Mouse (Mus musculus): ENCODE data around the gene Cdh12. TPM values are rescaled to one million over a fixed set of nuclear protein-coding genes. Genes with fewer than 3 reads are reported as not detected.
A peak's percentile ranks its signal among the peaks of the same experiment; 100 is the strongest.

Cdh12 gene
- polyA plus RNA-seq (2014; fragmentation: Nextera tagmentation; extraction: Ambion mirVana) = 0.05 TPM in 1 of 2 replicates, not detected in the other

DNA sequence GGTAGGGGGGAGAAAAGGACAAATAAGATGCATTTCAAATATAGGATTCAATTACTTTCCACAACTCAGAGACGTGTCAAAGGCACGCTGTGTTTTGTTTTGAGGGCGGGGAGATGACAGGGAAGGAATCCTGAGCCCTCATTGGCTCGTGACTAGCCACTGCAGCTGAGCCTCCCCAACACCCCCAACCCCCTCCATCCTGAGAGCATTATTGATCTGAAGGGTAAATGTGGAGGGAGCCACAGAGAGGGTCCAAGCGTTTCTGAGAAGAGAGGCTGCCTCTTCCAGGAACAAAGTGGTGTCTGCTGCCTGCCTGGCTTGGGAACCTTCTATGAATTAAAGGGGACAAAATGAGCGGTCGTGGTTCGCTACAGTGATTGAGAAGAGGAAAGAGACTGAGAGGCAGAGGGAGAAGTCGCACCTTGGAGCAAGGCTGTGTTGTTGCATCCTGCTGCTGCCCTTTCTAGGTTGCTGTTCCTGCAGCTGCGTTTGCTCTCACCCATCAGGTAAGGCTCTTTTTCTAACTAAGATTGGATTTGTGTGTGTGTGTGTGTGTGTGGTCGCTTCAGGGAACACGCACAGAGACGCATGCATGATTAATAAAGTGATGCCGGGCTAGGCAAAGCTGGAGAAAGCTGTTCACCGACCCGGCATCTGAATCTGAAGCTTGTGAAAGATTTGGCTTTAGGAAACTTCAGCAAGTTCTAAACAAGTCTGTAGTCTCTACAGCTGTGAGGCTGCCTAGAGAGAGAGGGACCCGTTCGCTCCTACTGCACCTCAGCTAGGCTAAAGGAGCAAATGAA lies at the start of gene Cdh12:
Cdh12 (plus strand) TSS at position 405 of the 803 bp plus-strand sequence.
- Histone ChIP-seq H3K9ac (ENCODE audit: low read length) (peak within 1 kb of the TSS; percentile 3; the same call in 1 of the 2 replicates), H3K9me3 (ENCODE audit: control insufficient read depth, low read length) (no peaks in the 10 kb centered on the region), H3K27ac (replicated peaks in 1 of 2; ENCODE audit: control insufficient read depth in 1 of 2, insufficient read depth in 1 of 2, low read depth in 2 of 2, low read length in 2 of 2) (no peak within 1 kb of the TSS), H3K36me3 (ENCODE audit: control insufficient read depth, insufficient read depth, low read length) (no peaks in the 10 kb centered on the region), H3K4me3 (ENCODE audit: control insufficient read depth in 1 of 2, insufficient read depth in 1 of 2, low read depth in 1 of 2, low read length in 2 of 2) (peak within 1 kb of the TSS; percentile 28 to 34), H3K4me2 (ENCODE audit: low read length) (peak within 1 kb of the TSS; percentile 69), H3K4me1 (ENCODE audit: control insufficient read depth in 2 of 2, insufficient read depth in 2 of 2, low read length in 2 of 2) (no peaks in the 10 kb centered on the region), H3K27me3 (ENCODE audit: control insufficient read depth, insufficient read depth, low read length) (no peaks in the 10 kb centered on the region)
- WGBS = 11% methylated on average over 18 of the region's 18 CpGs
- ATAC-seq (ENCODE audit: insufficient number of reproducible peaks, insufficient read depth, low FRiP score, low read depth) = no peak

DNA sequence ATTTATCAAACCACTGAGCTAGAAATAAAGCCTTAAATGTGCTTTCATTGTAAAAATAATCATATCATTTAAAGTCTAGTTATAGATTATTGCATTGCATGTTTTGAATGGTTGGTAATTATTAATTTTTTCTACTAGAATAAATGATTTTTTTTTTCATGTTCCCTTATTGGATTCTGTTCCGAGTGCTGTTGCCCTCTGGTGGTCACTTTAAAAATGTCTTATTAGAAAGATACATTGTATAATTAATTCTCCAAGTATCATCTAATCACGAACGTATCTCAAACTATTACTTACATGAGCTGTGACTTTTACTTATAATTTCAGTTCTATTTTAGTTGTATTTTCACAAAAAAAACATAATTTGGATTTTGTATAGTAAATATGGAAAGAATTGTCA lies 45.5 kb upstream of the Cdh12 start:
- no peaks in the 10 kb centered on the region for H3K27me3 ChIP-seq (ENCODE audit: control insufficient read depth, insufficient read depth, low read length)
- H3K36me3 ChIP-seq (ENCODE audit: control insufficient read depth, insufficient read depth, low read length) = no peaks in the 10 kb centered on the region
- ATAC-seq (ENCODE audit: insufficient number of reproducible peaks, insufficient read depth, low FRiP score, low read depth) = no peak
- no peaks in the 10 kb centered on the region for H3K9me3 ChIP-seq (ENCODE audit: control insufficient read depth, low read length)
- H3K4me3 ChIP-seq (ENCODE audit: control insufficient read depth in 1 of 2, insufficient read depth in 1 of 2, low read depth in 1 of 2, low read length in 2 of 2) = no peak overlapping the region
- H3K4me2 ChIP-seq (ENCODE audit: low read length) = no peak overlapping the region
- 51% methylated on average over 3 of the region's 3 CpGs for WGBS
- no peaks in the 10 kb centered on the region for H3K4me1 ChIP-seq (ENCODE audit: control insufficient read depth in 2 of 2, insufficient read depth in 2 of 2, low read length in 2 of 2)
- H3K9ac ChIP-seq (ENCODE audit: low read length) = no peak overlapping the region
- no peak overlapping the region for H3K27ac ChIP-seq (replicated peaks in 1 of 2; ENCODE audit: control insufficient read depth in 1 of 2, insufficient read depth in 1 of 2, low read depth in 2 of 2, low read length in 2 of 2)

DNA sequence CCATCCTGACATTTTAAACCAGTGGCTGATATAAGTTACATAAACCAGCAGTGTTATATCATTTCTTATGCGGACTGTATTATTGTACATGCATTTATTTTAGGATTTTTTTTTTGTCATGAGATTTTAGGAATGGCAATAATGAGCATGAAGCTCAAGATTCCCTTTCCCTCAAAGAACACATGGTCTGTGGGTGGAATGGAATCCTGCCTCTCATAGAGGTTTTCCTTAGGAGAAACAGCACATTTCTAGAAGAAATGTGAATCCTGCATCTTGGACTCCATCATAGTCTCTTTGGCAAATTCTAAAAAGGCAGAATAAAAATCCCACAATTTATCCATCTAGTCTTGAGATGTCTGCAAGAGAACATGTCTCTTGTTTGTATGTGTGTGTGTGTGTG lies 35.7 kb upstream of the Cdh12 start:
- no peak overlapping the region for H3K27ac ChIP-seq (replicated peaks in 1 of 2; ENCODE audit: control insufficient read depth in 1 of 2, insufficient read depth in 1 of 2, low read depth in 2 of 2, low read length in 2 of 2)
- 82% methylated on average over 1 of the region's 1 CpGs for WGBS
- no peak overlapping the region for H3K9ac ChIP-seq (ENCODE audit: low read length)
- no peaks in the 10 kb centered on the region for H3K27me3 ChIP-seq (ENCODE audit: control insufficient read depth, insufficient read depth, low read length)
- H3K4me1 ChIP-seq (ENCODE audit: control insufficient read depth in 2 of 2, insufficient read depth in 2 of 2, low read length in 2 of 2) = no peaks in the 10 kb centered on the region
- no peak overlapping the region for H3K4me2 ChIP-seq (ENCODE audit: low read length)
- no peak for ATAC-seq (ENCODE audit: insufficient number of reproducible peaks, insufficient read depth, low FRiP score, low read depth)
- no peaks in the 10 kb centered on the region for H3K9me3 ChIP-seq (ENCODE audit: control insufficient read depth, low read length)
- no peak overlapping the region for H3K4me3 ChIP-seq (ENCODE audit: control insufficient read depth in 1 of 2, insufficient read depth in 1 of 2, low read depth in 1 of 2, low read length in 2 of 2)
- H3K36me3 ChIP-seq (ENCODE audit: control insufficient read depth, insufficient read depth, low read length) = no peaks in the 10 kb centered on the region

GRCm38 (mm10) chr15:20436356-20436755 lies 12.7 kb upstream of the Cdh12 start:
- Histone ChIP-seq H3K36me3 (ENCODE audit: control insufficient read depth, insufficient read depth, low read length) (no peaks in the 10 kb centered on the region), H3K4me2 (ENCODE audit: low read length) (no peak overlapping the region), H3K9ac (ENCODE audit: low read length) (no peak overlapping the region), H3K4me3 (ENCODE audit: control insufficient read depth in 1 of 2, insufficient read depth in 1 of 2, low read depth in 1 of 2, low read length in 2 of 2) (no peak overlapping the region), H3K27me3 (ENCODE audit: control insufficient read depth, insufficient read depth, low read length) (no peaks in the 10 kb centered on the region), H3K9me3 (ENCODE audit: control insufficient read depth, low read length) (no peaks in the 10 kb centered on the region), H3K4me1 (ENCODE audit: control insufficient read depth in 2 of 2, insufficient read depth in 2 of 2, low read length in 2 of 2) (no peaks in the 10 kb centered on the region), H3K27ac (replicated peaks in 1 of 2; ENCODE audit: control insufficient read depth in 1 of 2, insufficient read depth in 1 of 2, low read depth in 2 of 2, low read length in 2 of 2) (no peak overlapping the region)
- ATAC-seq (ENCODE audit: insufficient number of reproducible peaks, insufficient read depth, low FRiP score, low read depth) = no peak
- 58% methylated on average over 2 of the region's 2 CpGs for WGBS

DNA sequence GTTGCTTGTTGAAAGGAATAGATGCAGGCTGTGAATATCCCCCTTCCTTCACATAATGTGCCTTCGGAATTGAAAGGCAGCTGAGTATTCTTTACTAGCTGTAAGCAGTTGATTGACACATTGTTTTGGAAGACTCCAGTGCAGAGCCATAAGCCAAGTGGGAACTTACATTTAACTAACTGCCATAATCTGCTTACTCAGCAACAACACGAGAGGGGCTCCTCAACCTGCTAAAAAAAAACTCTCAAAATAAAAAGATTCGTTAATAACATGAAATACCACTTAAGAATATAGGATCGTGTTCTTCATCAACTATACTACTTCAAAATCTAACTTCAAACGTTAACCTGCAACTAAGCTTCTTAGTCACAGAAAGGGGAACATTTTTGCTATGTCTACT lies 1.5 kb downstream of the Cdh12 start:
- H3K27ac ChIP-seq (replicated peaks in 1 of 2; ENCODE audit: control insufficient read depth in 1 of 2, insufficient read depth in 1 of 2, low read depth in 2 of 2, low read length in 2 of 2) = no peak overlapping the region
- ATAC-seq (ENCODE audit: insufficient number of reproducible peaks, insufficient read depth, low FRiP score, low read depth) = no peak
- H3K9ac ChIP-seq (ENCODE audit: low read length) = no peak overlapping the region
- H3K27me3 ChIP-seq (ENCODE audit: control insufficient read depth, insufficient read depth, low read length) = no peaks in the 10 kb centered on the region
- no peak overlapping the region for H3K4me3 ChIP-seq (ENCODE audit: control insufficient read depth in 1 of 2, insufficient read depth in 1 of 2, low read depth in 1 of 2, low read length in 2 of 2)
- no peaks in the 10 kb centered on the region for H3K36me3 ChIP-seq (ENCODE audit: control insufficient read depth, insufficient read depth, low read length)
- H3K4me1 ChIP-seq (ENCODE audit: control insufficient read depth in 2 of 2, insufficient read depth in 2 of 2, low read length in 2 of 2) = no peaks in the 10 kb centered on the region
- H3K9me3 ChIP-seq (ENCODE audit: control insufficient read depth, low read length) = no peaks in the 10 kb centered on the region
- WGBS = 69% methylated on average over 5 of the region's 5 CpGs
- H3K4me2 ChIP-seq (ENCODE audit: low read length) = no peak overlapping the region

DNA sequence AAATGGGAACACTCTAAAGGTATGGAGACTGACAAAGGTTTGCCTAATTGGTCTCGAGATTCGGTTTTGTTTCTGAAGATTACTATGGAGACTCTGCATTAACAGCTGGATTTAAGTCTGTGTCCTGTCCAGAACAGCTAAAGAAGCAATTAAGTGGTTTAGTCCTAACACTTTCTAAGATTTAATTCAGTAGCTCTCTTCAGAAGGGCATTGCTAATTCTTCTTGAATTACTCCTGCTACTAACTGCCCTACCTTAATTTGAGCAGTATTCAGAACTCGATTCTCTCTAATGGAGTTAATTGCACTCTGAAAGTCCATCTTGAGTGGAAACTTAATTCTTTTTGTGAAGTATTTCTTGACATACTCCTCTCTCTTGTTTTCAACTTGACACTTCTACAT lies 9.4 kb downstream of the Cdh12 start:
- 84% methylated on average over 3 of the region's 3 CpGs for WGBS
- no peak for ATAC-seq (ENCODE audit: insufficient number of reproducible peaks, insufficient read depth, low FRiP score, low read depth)

DNA sequence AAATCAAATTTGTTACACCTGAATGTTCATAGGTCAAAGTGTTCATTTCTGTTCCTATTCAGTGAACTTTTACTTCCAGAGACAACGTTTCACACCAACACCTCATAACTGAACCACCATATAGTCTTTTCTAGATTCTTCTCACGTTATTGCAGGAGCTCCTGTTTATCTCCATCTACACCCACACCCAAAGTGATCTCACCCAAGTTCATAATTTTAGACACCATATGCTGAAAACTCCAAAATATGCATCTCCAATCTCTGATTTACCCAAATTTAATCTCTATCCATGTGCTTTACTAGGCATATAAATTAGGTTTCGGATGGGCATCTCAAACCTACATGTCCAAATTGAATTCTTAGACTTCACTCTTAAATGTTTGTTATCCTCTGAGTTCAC lies 13.4 kb downstream of the Cdh12 start:
- Histone ChIP-seq H3K4me3 (ENCODE audit: control insufficient read depth in 1 of 2, insufficient read depth in 1 of 2, low read depth in 1 of 2, low read length in 2 of 2) (no peak overlapping the region), H3K9ac (ENCODE audit: low read length) (no peak overlapping the region), H3K27me3 (ENCODE audit: control insufficient read depth, insufficient read depth, low read length) (no peaks in the 10 kb centered on the region), H3K4me2 (ENCODE audit: low read length) (no peak overlapping the region), H3K27ac (replicated peaks in 1 of 2; ENCODE audit: control insufficient read depth in 1 of 2, insufficient read depth in 1 of 2, low read depth in 2 of 2, low read length in 2 of 2) (no peak overlapping the region), H3K4me1 (ENCODE audit: control insufficient read depth in 2 of 2, insufficient read depth in 2 of 2, low read length in 2 of 2) (no peaks in the 10 kb centered on the region), H3K9me3 (ENCODE audit: control insufficient read depth, low read length) (no peaks in the 10 kb centered on the region), H3K36me3 (ENCODE audit: control insufficient read depth, insufficient read depth, low read length) (no peaks in the 10 kb centered on the region)
- 69% methylated on average over 3 of the region's 3 CpGs for WGBS
- no peak for ATAC-seq (ENCODE audit: insufficient number of reproducible peaks, insufficient read depth, low FRiP score, low read depth)

More for the DNA sequence above, 9.4 kb downstream of the Cdh12 start:
- Histone ChIP-seq H3K9me3 (ENCODE audit: control insufficient read depth, low read length) (no peaks in the 10 kb centered on the region), H3K9ac (ENCODE audit: low read length) (no peak overlapping the region), H3K4me2 (ENCODE audit: low read length) (no peak overlapping the region), H3K4me3 (ENCODE audit: control insufficient read depth in 1 of 2, insufficient read depth in 1 of 2, low read depth in 1 of 2, low read length in 2 of 2) (no peak overlapping the region), H3K36me3 (ENCODE audit: control insufficient read depth, insufficient read depth, low read length) (no peaks in the 10 kb centered on the region), H3K4me1 (ENCODE audit: control insufficient read depth in 2 of 2, insufficient read depth in 2 of 2, low read length in 2 of 2) (no peaks in the 10 kb centered on the region), H3K27ac (replicated peaks in 1 of 2; ENCODE audit: control insufficient read depth in 1 of 2, insufficient read depth in 1 of 2, low read depth in 2 of 2, low read length in 2 of 2) (no peak overlapping the region), H3K27me3 (ENCODE audit: control insufficient read depth, insufficient read depth, low read length) (no peaks in the 10 kb centered on the region)

- H3K4me3 ChIP-seq (ENCODE audit: control insufficient read depth in 1 of 2, insufficient read depth in 1 of 2, low read depth in 1 of 2, low read length in 2 of 2) = no peak overlapping the region
- no peaks in the 10 kb centered on the region for H3K36me3 ChIP-seq (ENCODE audit: control insufficient read depth, insufficient read depth, low read length)
- H3K4me1 ChIP-seq (ENCODE audit: control insufficient read depth in 2 of 2, insufficient read depth in 2 of 2, low read length in 2 of 2) = no peaks in the 10 kb centered on the region
- H3K27ac ChIP-seq (replicated peaks in 1 of 2; ENCODE audit: control insufficient read depth in 1 of 2, insufficient read depth in 1 of 2, low read depth in 2 of 2, low read length in 2 of 2) = no peak overlapping the region
- no peak for ATAC-seq (ENCODE audit: insufficient number of reproducible peaks, insufficient read depth, low FRiP score, low read depth)
- H3K27me3 ChIP-seq (ENCODE audit: control insufficient read depth, insufficient read depth, low read length) = no peaks in the 10 kb centered on the region
- no peak overlapping the region for H3K9ac ChIP-seq (ENCODE audit: low read length)
- WGBS = 54% methylated on average over 1 of the region's 1 CpGs
- no peak overlapping the region for H3K4me2 ChIP-seq (ENCODE audit: low read length)
- no peaks in the 10 kb centered on the region for H3K9me3 ChIP-seq (ENCODE audit: control insufficient read depth, low read length)
Measured at GRCm38 (mm10) chr15:20463601-20464000, 14.5 kb downstream of the Cdh12 start.

Data from heart, embryonic 14.5 days (tissue).